Mouse (Mus musculus) forebrain, postnatal 0 days (tissue): ENCODE data around the gene Gal3st3. TPM values are rescaled to one million over a fixed set of nuclear protein-coding genes. Genes with fewer than 3 reads are reported as not detected.
A peak's percentile ranks its signal among the peaks of the same experiment; 100 is the strongest.

Experiments
- ATAC-seq: fragments of 200-750 bp; cut with Nextera tagmentation; 2 replicates; pipeline ENCODE4 v1.8.0; 2017; ENCODE audit warnings: mild to moderate bottlenecking, moderate library complexity
- DNase-seq: peaks from one replicate; pipeline ENCODE4 v3.0.0-alpha.2; 2015
- H3K27ac ChIP-seq: fragments of 300-500 bp; sonication (generic); 2 replicates; pipeline ENCODE4 v1.5.1; 2014; ENCODE audit warnings: low read depth, mild to moderate bottlenecking, antibody characterized with exemption, low read length, moderate library complexity, mixed read lengths
- H3K27me3 ChIP-seq: fragments of 300-500 bp; sonication (generic); 2 replicates; pipeline ENCODE4 v1.6.1; 2014; ENCODE audit warnings: mild to moderate bottlenecking, low read length, mixed read lengths; ENCODE audit not compliant: insufficient read depth
- H3K36me3 ChIP-seq: fragments of 300-500 bp; sonication (generic); 2 replicates; pipeline ENCODE4 v1.6.1; 2014; ENCODE audit warnings: mild to moderate bottlenecking, moderate library complexity; ENCODE audit not compliant: insufficient read depth
- H3K4me1 ChIP-seq: fragments of 300-500 bp; sonication (generic); 2 replicates; pipeline ENCODE4 v1.6.1; 2014; ENCODE audit warnings: antibody characterized with exemption; ENCODE audit not compliant: insufficient read depth
- H3K4me2 ChIP-seq: fragments of 300-500 bp; sonication (generic); 2 replicates; pipeline ENCODE4 v1.6.1; 2014; ENCODE audit warnings: low read depth, mild to moderate bottlenecking, moderate library complexity
- H3K4me3 ChIP-seq: fragments of 300-500 bp; sonication (generic); 2 replicates; pipeline ENCODE4 v1.5.1; 2014; ENCODE audit warnings: low read depth, low read length, mixed read lengths
- H3K9ac ChIP-seq: fragments of 300-500 bp; sonication (generic); 2 replicates; pipeline ENCODE4 v1.6.1; 2014; ENCODE audit warnings: mild to moderate bottlenecking
- H3K9me3 ChIP-seq: fragments of 300-500 bp; sonication (generic); 2 replicates; pipeline ENCODE4 v1.6.1; 2016; ENCODE audit warnings: low read length
- CTCF ChIP-seq: sonication (generic); IDR thresholded peaks from 2 replicates; pipeline ENCODE4 v1.5.1; 2016; ENCODE audit warnings: antibody characterized with exemption, control low read depth, low read depth
- WGBS: fragments of 180-500 bp; shearing (Covaris S2); extraction: QIAGEN DNeasy Blood & Tissue Kit; methylation state at CpG from one replicate; pipeline ENCODE4 v1.1.7; 2014; 5-methylcytosine and 5-hydroxymethylcytosine counted together
- polyA plus RNA-seq: library from polyadenylated mRNA; unstranded; fragments of >200 nt; fragmentation: Nextera tagmentation; extraction: Ambion mirVana; gene quantifications from 2 replicates; pipeline ENCODE4 v1.2.1, GENCODE M21; 2015
- total RNA-seq: library from RNA; depleted of rRNA; stranded (reverse); fragments of >200 nt; gene quantifications from 2 replicates; pipeline ENCODE4 v1.2.3, GENCODE M21; 2014

Gal3st3 gene
- total and polyA plus RNA-seq, 2 experiments from 2014 or later: 19.4 to 50.4 TPM

DNA sequence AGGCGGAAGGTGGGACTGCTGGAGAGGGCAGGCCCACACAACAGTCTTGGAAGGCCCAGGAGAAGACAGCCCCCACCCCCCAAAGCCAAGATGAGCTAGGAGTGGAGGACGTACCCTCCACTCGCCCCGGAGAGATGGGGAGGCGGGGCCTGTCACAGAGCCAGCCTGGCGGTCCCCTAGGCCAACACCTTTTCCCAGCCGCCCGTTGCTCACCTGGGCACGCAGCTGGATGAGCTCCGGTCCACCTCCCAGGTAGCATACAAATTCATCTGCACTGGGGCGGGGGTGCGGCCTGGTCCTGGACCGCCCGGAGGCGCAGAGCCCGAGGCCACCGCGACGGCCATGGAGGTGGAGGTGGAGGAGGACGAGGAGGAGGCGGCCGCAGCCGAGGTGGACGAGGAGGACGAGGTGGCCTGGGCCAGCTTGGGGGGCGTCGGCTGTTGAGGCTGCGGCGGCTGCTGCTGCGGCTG, 25.8 kb upstream of the Gal3st3 start:
- Histone ChIP-seq H3K4me2 (peak overlapping the region; percentile 93), H3K27ac (peak overlapping the region; percentile 92), H3K4me3 (peak overlapping the region; percentile 90), H3K27me3 (no peaks in the 10 kb centered on the region), H3K36me3 (peaks cover 18% of the 10 kb centered on the region), H3K9me3 (no peaks in the 10 kb centered on the region), H3K4me1 (peaks cover 9% of the 10 kb centered on the region), H3K9ac (peak overlapping the region; percentile 96)
- ATAC-seq (peak; percentile 38), DNase-seq (peak; percentile 38)
- WGBS: 0% methylated on average over 29 of the region's 30 CpGs
- no peak for TF ChIP-seq CTCF

DNA sequence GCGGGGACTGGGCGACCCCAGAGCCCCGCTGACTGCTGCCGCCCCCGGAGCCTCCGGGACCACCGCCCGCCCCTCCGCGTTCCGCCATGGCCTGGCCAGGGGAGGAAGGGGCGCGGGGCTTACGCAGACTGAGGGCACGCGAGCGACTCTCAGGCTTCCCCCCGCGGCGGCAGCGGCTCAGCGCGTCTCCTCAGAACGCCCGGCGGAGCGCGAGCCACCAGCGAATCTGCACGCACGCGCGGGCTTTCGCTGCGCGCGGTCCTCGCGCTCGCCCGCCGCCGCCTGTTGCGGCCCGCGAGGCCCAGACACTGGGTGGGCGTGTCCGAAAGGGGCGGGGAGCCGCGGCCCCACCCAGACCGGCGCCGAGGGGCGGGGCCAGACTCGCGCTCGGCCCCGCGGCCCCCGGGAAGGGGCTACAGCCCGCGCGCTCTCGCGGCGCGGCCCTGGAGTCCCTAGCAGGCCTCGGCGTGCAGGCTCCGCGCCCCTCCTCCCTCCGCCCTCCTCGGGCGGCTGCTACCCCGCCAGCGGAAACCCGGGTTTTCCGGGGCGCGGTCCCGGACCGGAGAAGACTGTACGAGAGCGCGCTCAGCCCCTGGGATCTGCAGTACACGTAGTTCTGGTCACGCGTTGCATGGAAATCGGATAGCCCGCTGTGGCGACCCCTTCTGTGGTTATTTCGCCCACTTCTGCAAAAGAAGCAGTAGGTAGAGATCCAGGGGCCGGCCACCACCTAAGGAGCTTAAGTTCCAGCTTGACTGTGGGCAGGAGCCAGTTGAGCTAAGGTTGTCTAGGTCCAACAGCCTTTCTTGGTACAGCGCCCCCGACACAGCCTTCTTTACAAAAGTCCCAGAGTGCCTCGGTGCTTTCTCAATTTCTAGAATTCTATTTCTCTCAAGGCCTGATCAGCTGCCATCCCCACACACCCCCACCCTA, 25.1 kb upstream of the Gal3st3 start, which contains the start of gene Pacs1:
Pacs1 (minus strand) TSS at position 319 of the 933 bp plus-strand sequence.
- under 1% methylated on average over 89 of the region's 97 CpGs for WGBS
- DNase-seq (peak; percentile 94), ATAC-seq (peak; percentile 92)
- H3K4me3 ChIP-seq: peak within 1 kb of the TSS; percentile 90
- peak within 1 kb of the TSS; percentile 96 for H3K9ac ChIP-seq
- no peaks in the 10 kb centered on the region for H3K9me3 ChIP-seq
- peaks cover 24% of the 10 kb centered on the region for H3K36me3 ChIP-seq
- H3K4me1 ChIP-seq: peaks cover 9% of the 10 kb centered on the region
- peak within 1 kb of the TSS; percentile 92 for H3K27ac ChIP-seq
- TF ChIP-seq CTCF: no peak
- H3K27me3 ChIP-seq: no peaks in the 10 kb centered on the region
- peak within 1 kb of the TSS; percentile 93 for H3K4me2 ChIP-seq

DNA sequence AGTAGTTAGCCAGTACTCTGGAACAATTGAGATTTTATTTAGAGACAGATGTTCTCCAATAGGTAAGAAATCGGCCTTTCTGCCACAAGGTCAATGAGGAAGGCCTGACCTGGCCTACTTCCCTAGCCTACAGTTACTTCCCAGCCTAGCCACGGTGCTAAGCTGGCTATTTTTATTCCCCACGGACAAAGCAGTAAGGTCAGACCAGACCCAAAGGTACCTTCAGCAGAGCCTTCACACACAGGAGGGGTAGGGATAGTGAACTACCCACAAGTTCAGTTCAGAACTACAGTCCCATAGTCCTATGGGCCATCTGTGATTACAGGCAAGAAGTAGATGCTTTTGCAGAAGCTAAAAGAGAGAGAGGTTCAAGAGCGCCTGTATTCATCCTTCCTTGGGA, 24.2 kb upstream of the Gal3st3 start:
- whole genome bisulfite sequencing: 76% methylated on average over 4 of the region's 4 CpGs
- 0 out of 2 replicates have a peak overlapping the region, but pooled peaks have one; percentile 93 for H3K4me2 ChIP-seq

DNA sequence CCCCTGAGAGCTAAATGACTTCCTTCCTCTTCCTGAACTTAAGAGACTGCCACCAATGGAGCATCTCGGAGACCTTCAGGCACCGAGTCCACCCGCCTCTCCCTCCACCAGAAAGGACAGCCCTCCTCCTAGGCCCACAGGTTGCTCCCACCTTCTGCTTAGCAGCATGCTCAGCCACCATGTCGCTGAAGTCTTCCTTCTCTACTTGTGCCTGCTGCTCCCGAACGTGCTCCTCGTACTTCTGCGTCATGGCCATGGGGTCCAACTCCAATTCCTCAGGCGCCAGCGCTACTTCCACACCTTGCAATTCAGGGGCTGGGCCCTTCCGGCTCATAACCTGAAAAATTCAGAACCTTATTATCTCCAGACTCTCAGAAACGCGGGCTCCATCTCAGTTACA, 23.5 kb upstream of the Gal3st3 start:
- Histone ChIP-seq H3K9ac (no peak overlapping the region), H3K4me2 (no peak overlapping the region), H3K4me3 (no peak overlapping the region), H3K27ac (peak overlapping the region; percentile 92; the same call in 1 of the 2 replicates), H3K27me3 (no peaks in the 10 kb centered on the region), H3K36me3 (peaks cover 39% of the 10 kb centered on the region), H3K4me1 (peaks cover 9% of the 10 kb centered on the region), H3K9me3 (no peaks in the 10 kb centered on the region)
- ATAC-seq: no peak
- WGBS: 94% methylated on average over 13 of the region's 13 CpGs
- DNase-seq: no peak
- TF ChIP-seq CTCF: no peak

More for the DNA sequence above, 24.2 kb upstream of the Gal3st3 start:
- peak overlapping the region; percentile 92 for H3K27ac ChIP-seq
- H3K27me3 ChIP-seq: no peaks in the 10 kb centered on the region
- DNase-seq (no peak), ATAC-seq (no peak)
- H3K9me3 ChIP-seq: no peaks in the 10 kb centered on the region
- H3K36me3 ChIP-seq: peaks cover 32% of the 10 kb centered on the region
- H3K4me1 ChIP-seq: peaks cover 9% of the 10 kb centered on the region
- H3K9ac ChIP-seq: no peak overlapping the region
- no peak for TF ChIP-seq CTCF
- no peak overlapping the region for H3K4me3 ChIP-seq

DNA sequence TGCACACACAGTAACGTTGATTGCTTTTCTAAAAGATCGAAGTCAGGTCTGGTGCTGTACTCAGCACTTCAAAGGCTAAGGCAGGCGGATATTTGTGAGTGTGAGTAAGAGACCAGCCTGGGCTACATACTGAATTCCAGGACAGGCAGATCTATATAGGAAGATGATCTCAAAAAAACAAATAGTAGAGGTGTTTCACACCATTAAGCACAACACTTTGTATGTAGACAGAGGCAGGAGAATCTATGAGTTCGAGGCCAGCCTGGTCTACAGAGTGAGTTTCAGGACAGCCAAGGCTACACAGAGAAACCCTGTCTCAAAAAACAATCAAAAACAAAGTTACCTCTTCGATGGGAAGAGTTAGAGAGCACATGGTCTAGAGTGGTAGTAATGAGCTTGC, 22.4 kb upstream of the Gal3st3 start:
- peaks cover 41% of the 10 kb centered on the region for H3K36me3 ChIP-seq
- no peaks in the 10 kb centered on the region for H3K27me3 ChIP-seq
- H3K4me1 ChIP-seq: peaks cover 9% of the 10 kb centered on the region
- 90% methylated on average over 5 of the region's 5 CpGs for WGBS
- no peak overlapping the region for H3K9ac ChIP-seq
- no peak overlapping the region for H3K27ac ChIP-seq
- no peak for TF ChIP-seq CTCF
- no peak for ATAC-seq
- no peak overlapping the region for H3K4me3 ChIP-seq
- no peak for DNase-seq
- H3K4me2 ChIP-seq: no peak overlapping the region
- no peaks in the 10 kb centered on the region for H3K9me3 ChIP-seq

DNA sequence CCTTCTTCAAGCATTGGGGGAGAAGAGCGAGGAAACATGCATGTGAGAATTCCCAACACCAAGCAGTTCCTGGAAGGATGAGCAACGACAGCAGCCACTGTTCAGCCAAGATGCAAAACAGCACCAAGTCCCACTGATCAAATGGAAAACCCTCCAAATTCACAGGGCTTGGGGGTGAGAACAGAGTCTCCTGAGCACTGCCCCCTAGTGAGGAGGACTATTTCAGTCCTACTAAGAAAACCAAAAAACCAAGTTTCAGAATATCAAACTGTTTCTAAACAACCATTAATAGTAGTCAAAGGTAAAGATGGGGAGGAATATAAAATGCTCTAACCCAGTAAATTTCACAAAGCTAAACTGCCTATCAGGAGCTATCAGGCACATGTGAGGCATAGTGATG, 21.6 kb upstream of the Gal3st3 start:
- peak; percentile 24 for TF ChIP-seq CTCF
- Histone ChIP-seq H3K4me3 (no peak overlapping the region), H3K36me3 (peaks cover 49% of the 10 kb centered on the region), H3K27ac (no peak overlapping the region), H3K9ac (no peak overlapping the region), H3K4me1 (peaks cover 6% of the 10 kb centered on the region), H3K9me3 (no peaks in the 10 kb centered on the region), H3K27me3 (no peaks in the 10 kb centered on the region), H3K4me2 (no peak overlapping the region)
- no peak for ATAC-seq
- no peak for DNase-seq
- 82% methylated on average over 2 of the region's 2 CpGs for WGBS

DNA sequence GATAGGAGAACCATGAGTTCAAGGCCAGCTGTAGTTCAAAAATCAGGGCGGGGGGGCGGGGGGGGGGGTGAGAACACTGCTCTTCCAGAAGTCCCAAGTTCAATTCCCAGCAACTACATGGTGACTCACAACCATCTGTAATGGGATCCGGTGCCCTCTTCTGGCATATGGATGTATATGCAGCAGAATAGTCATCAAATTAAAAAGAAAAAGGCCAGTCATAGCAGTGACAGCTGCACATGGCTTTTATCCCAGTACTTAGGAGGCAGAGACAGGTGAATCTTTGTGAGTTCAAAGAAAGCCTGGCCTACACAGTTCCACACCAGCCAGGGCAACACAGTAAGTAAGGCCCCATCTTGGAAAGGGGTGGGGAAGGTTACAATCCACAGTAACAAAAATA, 21.0 kb upstream of the Gal3st3 start:
- Histone ChIP-seq H3K9ac (no peak overlapping the region), H3K4me1 (no peaks in the 10 kb centered on the region), H3K4me2 (no peak overlapping the region), H3K27me3 (no peaks in the 10 kb centered on the region), H3K4me3 (no peak overlapping the region), H3K27ac (no peak overlapping the region), H3K9me3 (no peaks in the 10 kb centered on the region), H3K36me3 (peaks cover 55% of the 10 kb centered on the region)
- 90% methylated on average over 3 of the region's 3 CpGs for WGBS
- TF ChIP-seq CTCF: peak; percentile 46
- ATAC-seq (no peak), DNase-seq (no peak)
